Mouse (Mus musculus) MEL (cell line): ENCODE results near the gene Rgs9bp. TPM values are rescaled to one million over a fixed set of nuclear protein-coding genes. Genes with fewer than 3 reads are reported as not detected.
A peak's percentile ranks its signal among the peaks of the same experiment; 100 is the strongest.

Experiments used
- DNase-seq: peaks from one replicate; pipeline ENCODE4 v3.0.0; 2011; ENCODE audit warnings: low read depth, low spot score
- H3K27ac ChIP-seq: 2 replicates; pipeline ENCODE4 v1.5.1; 2012; ENCODE audit warnings: low read depth, mild to moderate bottlenecking, control low read depth, low read length, moderate library complexity; ENCODE audit not compliant: control insufficient read depth
- H3K27me3 ChIP-seq, 2 experiments: fragments of 150-350 bp in 1 of 2; sonication (generic) in 1 of 2; 2 replicates each; pipeline ENCODE4 v1.6.1; 2012; ENCODE audit warnings: low read length in 2 of 2, mild to moderate bottlenecking in 2 of 2, improper control_type of control experiment in 1 of 2, moderate library complexity in 1 of 2; ENCODE audit not compliant: insufficient read depth in 2 of 2, control insufficient read depth in 1 of 2
- H3K36me3 ChIP-seq, 2 experiments: 2 replicates each; pipeline ENCODE4 v1.6.1; 2012 to 2014; ENCODE audit warnings: low read length in 2 of 2, improper control_type of control experiment in 1 of 2, inconsistent platforms in 1 of 2, mild to moderate bottlenecking in 1 of 2; ENCODE audit not compliant: insufficient read depth in 2 of 2, control insufficient read depth in 1 of 2
- H3K4me1 ChIP-seq, 2 experiments: fragments of 150-350 bp in 1 of 2; sonication (generic) in 1 of 2; 2 replicates each; pipeline ENCODE4 v1.6.1; 2012; ENCODE audit warnings: low read length in 2 of 2, improper control_type of control experiment in 1 of 2, mild to moderate bottlenecking in 1 of 2; ENCODE audit not compliant: insufficient read depth in 2 of 2, control insufficient read depth in 1 of 2
- H3K4me3 ChIP-seq, 2 experiments: fragments of 150-350 bp in 1 of 2; sonication (generic) in 1 of 2; 2 replicates each; pipeline ENCODE4 v1.5.1; 2012; ENCODE audit warnings: low read depth in 2 of 2, low read length in 2 of 2, mild to moderate bottlenecking in 2 of 2, moderate library complexity in 2 of 2, control low read depth in 1 of 2, improper control_type of control experiment in 1 of 2; ENCODE audit not compliant: control insufficient read depth in 1 of 2, insufficient read depth in 1 of 2
- H3K79me2 ChIP-seq: 2 replicates; pipeline ENCODE4 v1.6.1; 2012; ENCODE audit warnings: mild to moderate bottlenecking, low read length, moderate library complexity; ENCODE audit not compliant: control insufficient read depth, poor library complexity, insufficient read depth
- H3K9ac ChIP-seq: 2 replicates; pipeline ENCODE4 v1.6.1; 2012; ENCODE audit warnings: low read depth, mild to moderate bottlenecking, control low read depth, low read length, moderate library complexity; ENCODE audit not compliant: control insufficient read depth, poor library complexity, severe bottlenecking
- H3K9me3 ChIP-seq: fragments of 150-350 bp; sonication (generic); replicated peaks from 2 replicates; pipeline ENCODE4 v1.6.1; 2012; ENCODE audit warnings: mild to moderate bottlenecking, low read length, improper control_type of control experiment, moderate library complexity; ENCODE audit not compliant: insufficient read depth
- CTCF ChIP-seq, 3 experiments: IDR thresholded peaks in 2 of 3; conservative IDR thresholded peaks in 1 of 3; 2 replicates each; pipeline ENCODE4 v1.5.1; 2011 to 2012; ENCODE audit warnings: low read length in 3 of 3, low read depth in 2 of 3, mild to moderate bottlenecking in 2 of 3, improper control_type of control experiment in 1 of 3, inconsistent platforms in 1 of 3, mixed read lengths in 1 of 3, moderate library complexity in 1 of 3; ENCODE audit not compliant: control insufficient read depth in 1 of 3, insufficient read depth in 1 of 3, poor library complexity in 1 of 3, severe bottlenecking in 1 of 3
- ELF1 ChIP-seq: IDR thresholded peaks from 2 replicates; pipeline ENCODE4 v1.6.1; 2014; ENCODE audit warnings: low read depth, mild to moderate bottlenecking, inconsistent platforms, low read length, improper control_type of control experiment, moderate library complexity
- EP300 ChIP-seq, 2 experiments: IDR thresholded peaks; 2 replicates each; pipeline ENCODE4 v1.6.1; 2011; ENCODE audit warnings: improper control_type of control experiment in 2 of 2, low read length in 2 of 2, low read depth in 1 of 2, mild to moderate bottlenecking in 1 of 2
- ETS1 ChIP-seq: IDR thresholded peaks from 2 replicates; pipeline ENCODE4 v1.6.1; 2012; ENCODE audit warnings: low read depth, mild to moderate bottlenecking, inconsistent platforms, low read length, improper control_type of control experiment, moderate library complexity
- GABPA ChIP-seq: IDR thresholded peaks from 2 replicates; pipeline ENCODE4 v1.6.1; 2012; ENCODE audit warnings: low read depth, mild to moderate bottlenecking, inconsistent platforms, low read length, improper control_type of control experiment, moderate library complexity
- HCFC1 ChIP-seq: IDR thresholded peaks from 2 replicates; pipeline ENCODE4 v1.6.1; 2012; ENCODE audit warnings: low read depth, mild to moderate bottlenecking, inconsistent platforms, low read length, improper control_type of control experiment, moderate library complexity
- JUND ChIP-seq: IDR thresholded peaks from 2 replicates; pipeline ENCODE4 v1.6.1; 2011; ENCODE audit warnings: low read depth, mild to moderate bottlenecking, improper control_type of control experiment, low read length
- MAX ChIP-seq: IDR thresholded peaks from 2 replicates; pipeline ENCODE4 v1.6.1; 2011; ENCODE audit warnings: low read length, improper control_type of control experiment
- MAZ ChIP-seq: IDR thresholded peaks from 2 replicates; pipeline ENCODE4 v1.6.1; 2012; ENCODE audit warnings: low read depth, mild to moderate bottlenecking, inconsistent platforms, low read length, improper control_type of control experiment
- MEF2A ChIP-seq: IDR thresholded peaks from 2 replicates; pipeline ENCODE4 v1.6.1; 2014; ENCODE audit warnings: low read depth, mild to moderate bottlenecking, inconsistent platforms, low read length, improper control_type of control experiment; ENCODE audit not compliant: poor library complexity, insufficient replicate concordance, severe bottlenecking; ENCODE audit errors: extremely low read depth
- MXI1 ChIP-seq: IDR thresholded peaks from 2 replicates; pipeline ENCODE4 v1.6.1; 2011; ENCODE audit warnings: mild to moderate bottlenecking, low read depth, low read length, improper control_type of control experiment
- MYB ChIP-seq: IDR thresholded peaks from 2 replicates; pipeline ENCODE4 v1.6.1; 2011; ENCODE audit warnings: mild to moderate bottlenecking, low read depth, low read length, improper control_type of control experiment
- MYC ChIP-seq: IDR thresholded peaks from 2 replicates; pipeline ENCODE4 v1.6.1; 2011; ENCODE audit warnings: low read depth, mild to moderate bottlenecking, low read length, improper control_type of control experiment, moderate library complexity
- NELFE ChIP-seq: IDR thresholded peaks from 2 replicates; pipeline ENCODE4 v1.6.1; 2011; ENCODE audit warnings: low read depth, low read length, improper control_type of control experiment
- NRF1 ChIP-seq: IDR thresholded peaks from 2 replicates; pipeline ENCODE4 v1.6.1; 2014; ENCODE audit warnings: low read depth, mild to moderate bottlenecking, inconsistent platforms, low read length, improper control_type of control experiment, moderate library complexity; ENCODE audit not compliant: poor library complexity, insufficient read depth, severe bottlenecking
- POLR2A ChIP-seq, 2 experiments: IDR thresholded peaks; 2 replicates each; pipeline ENCODE4 v1.6.1; 2011 to 2012; ENCODE audit warnings: low read length in 2 of 2, mild to moderate bottlenecking in 2 of 2, control low read depth in 1 of 2, improper control_type of control experiment in 1 of 2, low read depth in 1 of 2, moderate library complexity in 1 of 2; ENCODE audit not compliant: control insufficient read depth in 1 of 2, insufficient read depth in 1 of 2, poor library complexity in 1 of 2
- RAD21 ChIP-seq: IDR thresholded peaks from 2 replicates; pipeline ENCODE4 v1.6.1; 2011; ENCODE audit warnings: mild to moderate bottlenecking, low read depth, low read length, improper control_type of control experiment
- SMC3 ChIP-seq: IDR thresholded peaks from 2 replicates; pipeline ENCODE4 v1.6.1; 2011; ENCODE audit warnings: low read depth, low read length, improper control_type of control experiment
- TBP ChIP-seq: IDR thresholded peaks from 2 replicates; pipeline ENCODE4 v1.8.0; 2011; ENCODE audit warnings: low read depth, low read length, improper control_type of control experiment
- USF1 ChIP-seq: IDR thresholded peaks from 2 replicates; pipeline ENCODE4 v1.6.1; 2014; ENCODE audit warnings: low read depth, mild to moderate bottlenecking, inconsistent platforms, low read length, improper control_type of control experiment, moderate library complexity
- ZMIZ1 ChIP-seq: IDR thresholded peaks from 2 replicates; pipeline ENCODE4 v1.6.1; 2012; ENCODE audit warnings: low read depth, mild to moderate bottlenecking, inconsistent platforms, low read length, improper control_type of control experiment, moderate library complexity
- ZNF384 ChIP-seq: IDR thresholded peaks from 2 replicates; pipeline ENCODE4 v1.6.1; 2012; ENCODE audit warnings: low read depth, mild to moderate bottlenecking, inconsistent platforms, low read length, improper control_type of control experiment
- polyA plus RNA-seq, 2 experiments: library from polyadenylated mRNA; stranded (reverse) in 1 of 2; unstranded in 1 of 2; fragments of >175 nt in 1 of 2; fragments of >200 nt in 1 of 2; gene quantifications; 2 replicates each; pipeline versions ENCODE4 v1.2.1 to v1.2.4; 2012; ENCODE audit warnings: low replicate concordance in 2 of 2, low read depth in 1 of 2; ENCODE audit not compliant: insufficient read length in 2 of 2, insufficient read depth in 1 of 2, missing spikeins in 1 of 2
- total RNA-seq: library from RNA; depleted of rRNA; stranded (reverse); fragments of 300-350 nt; gene quantifications from 2 replicates; pipeline ENCODE4 v1.2.3, GENCODE M21; 2012

The Rgs9bp gene
- total and polyA plus RNA-seq, 3 experiments = 0.12 to 0.43 TPM; not detected in 1

GRCm38 (mm10) chr7:35627371-35627770 lies 42.0 kb upstream of the Rgs9bp start:
- H3K79me2 ChIP-seq = no peaks in the 10 kb centered on the region
- no peak overlapping the region for H3K4me3 ChIP-seq
- TF ChIP-seq TBP (no peak), ZNF384 (no peak), ELF1 (no peak), MEF2A (no peak), RAD21 (no peak), MAZ (no peak), NELFE (no peak), USF1 (no peak)
- H3K9ac ChIP-seq = no peak overlapping the region
- no peak for DNase-seq
- peaks cover 0 to 19% of the 10 kb centered on the region in 2 experiments; a peak in 2 of 4 replicates for H3K36me3 ChIP-seq
- H3K9me3 ChIP-seq = no peaks in the 10 kb centered on the region
- H3K4me1 ChIP-seq = no peaks in the 10 kb centered on the region
- no peak overlapping the region for H3K27ac ChIP-seq
- no peaks in the 10 kb centered on the region for H3K27me3 ChIP-seq

GRCm38 (mm10) chr7:35626038-35626437 lies 40.7 kb upstream of the Rgs9bp start:
- Histone ChIP-seq H3K4me3 (no peak overlapping the region), H3K36me3 (peaks cover 0 to 17% of the 10 kb centered on the region in 2 experiments; a peak in 2 of 4 replicates), H3K9me3 (no peaks in the 10 kb centered on the region), H3K9ac (no peak overlapping the region), H3K79me2 (no peaks in the 10 kb centered on the region), H3K4me1 (no peaks in the 10 kb centered on the region), H3K27ac (no peak overlapping the region), H3K27me3 (no peaks in the 10 kb centered on the region)
- peak; percentile 58 for DNase-seq
- TF ChIP-seq JUND (no peak), MAX (peak; percentile 76), CTCF (IDR thresholded peaks at IDR 0.05 in 2 of 3, conservative IDR thresholded peaks at IDR 0.05 in 1 of 3; ENCODE audit: control insufficient read depth in 1 of 3, insufficient read depth in 1 of 3, low read depth in 2 of 3, low read length in 3 of 3, poor library complexity in 1 of 3, severe bottlenecking in 1 of 3) (peak; percentile 47 to 53 (median 51)), MYC (peak; percentile 89), NRF1 (no peak), RAD21 (no peak), TBP (no peak), MXI1 (0 out of 2 replicates have a peak, but pooled peaks have one; percentile 45), SMC3 (peak; percentile 25)
- TF ChIP-seq, all 39 proteins: peak for 5

GRCm38 (mm10) chr7:35622626-35623025 lies 37.2 kb upstream of the Rgs9bp start:
- Histone ChIP-seq H3K4me1 (no peaks in the 10 kb centered on the region), H3K9ac (no peak overlapping the region), H3K4me3 (no peak overlapping the region), H3K9me3 (no peaks in the 10 kb centered on the region), H3K79me2 (no peaks in the 10 kb centered on the region), H3K27ac (no peak overlapping the region), H3K36me3 (peaks cover 0 to 14% of the 10 kb centered on the region in 2 experiments; a peak in 2 of 4 replicates), H3K27me3 (no peaks in the 10 kb centered on the region)
- no peak for DNase-seq
- TF ChIP-seq JUND = no peak
- no peak for TF ChIP-seq EP300 (IDR thresholded peaks at IDR 0.05; ENCODE audit: low read depth in 1 of 2, low read length in 2 of 2)
- no peak for TF ChIP-seq ETS1
- no peak for TF ChIP-seq RAD21
- TF ChIP-seq MYB = no peak
- no peak for TF ChIP-seq POLR2A (IDR thresholded peaks at IDR 0.05; ENCODE audit: control insufficient read depth in 1 of 2, insufficient read depth in 1 of 2, low read depth in 1 of 2, low read length in 2 of 2, poor library complexity in 1 of 2)
- no peak for TF ChIP-seq USF1
- no peak for TF ChIP-seq ZMIZ1
- no peak for TF ChIP-seq ELF1
- no peak for TF ChIP-seq CTCF (IDR thresholded peaks at IDR 0.05 in 2 of 3, conservative IDR thresholded peaks at IDR 0.05 in 1 of 3; ENCODE audit: control insufficient read depth in 1 of 3, insufficient read depth in 1 of 3, low read depth in 2 of 3, low read length in 3 of 3, poor library complexity in 1 of 3, severe bottlenecking in 1 of 3)
- TF ChIP-seq GABPA = no peak
- no peak for TF ChIP-seq HCFC1
- TF ChIP-seq MXI1 = no peak
- no peak for TF ChIP-seq ZNF384
